Mouse (Mus musculus) bone marrow macrophage, adult 2 months (primary cell): ENCODE measurements around the gene Nectin4.

Source experiments
- CTCF ChIP-seq: IDR thresholded peaks from 2 replicates; pipeline ENCODE4 v1.5.1; 2012; ENCODE audit warnings: low read depth, mild to moderate bottlenecking, low read length, moderate library complexity
- POLR2A ChIP-seq: IDR thresholded peaks from 2 replicates; pipeline ENCODE4 v1.6.1; 2012; ENCODE audit warnings: mild to moderate bottlenecking, low read depth, low read length, borderline replicate concordance

DNA sequence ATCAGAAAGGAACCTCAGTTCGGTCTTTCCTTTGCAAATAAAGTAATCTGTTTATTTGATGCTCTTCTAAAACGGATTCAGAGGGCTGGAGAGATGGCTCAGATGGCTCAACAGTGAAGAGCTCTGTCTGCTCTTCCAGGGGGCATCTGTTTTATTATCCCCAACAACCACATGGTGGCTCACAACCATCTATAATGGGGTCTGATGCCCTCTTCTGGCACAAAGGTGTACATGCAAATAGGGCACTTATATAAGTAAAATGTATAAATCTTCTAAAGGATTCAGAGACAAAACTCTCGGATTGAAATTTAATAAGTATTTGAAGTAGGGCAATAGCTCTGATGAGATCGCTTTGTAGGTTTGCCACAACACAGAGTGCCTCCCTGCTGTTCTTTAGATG, 11.5 kb upstream of the Nectin4 start:
- TF ChIP-seq POLR2A = no peak
- TF ChIP-seq CTCF = no peak
